Mouse (Mus musculus): ENCODE measurements around the gene Trmt61a.
A peak's percentile ranks its signal among the peaks of the same experiment; 100 is the strongest.

Trmt61a gene

DNA sequence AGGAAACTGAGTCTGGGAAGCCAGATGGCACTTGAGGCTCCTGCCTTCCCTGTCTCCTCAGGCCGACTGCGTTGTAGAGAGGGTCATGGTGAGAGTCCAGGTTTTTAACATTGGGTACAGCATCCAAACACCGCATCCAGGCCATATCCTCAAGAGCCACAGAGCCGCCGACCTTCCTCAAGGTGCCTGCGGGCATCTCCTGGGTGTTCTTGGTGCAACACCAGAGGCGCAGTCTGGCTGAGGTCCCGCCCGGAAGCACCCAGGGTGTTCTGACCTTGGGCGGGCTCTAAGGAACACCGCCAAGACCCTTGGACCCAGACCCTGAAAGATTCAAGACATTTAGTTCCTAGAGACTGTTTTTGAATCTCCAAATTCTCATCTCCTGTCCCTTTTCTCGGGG, 5.3 kb upstream of the Trmt61a start:
- DNase-seq (ENCODE audit: low spot score in 2 of 2), result no peak

DNA sequence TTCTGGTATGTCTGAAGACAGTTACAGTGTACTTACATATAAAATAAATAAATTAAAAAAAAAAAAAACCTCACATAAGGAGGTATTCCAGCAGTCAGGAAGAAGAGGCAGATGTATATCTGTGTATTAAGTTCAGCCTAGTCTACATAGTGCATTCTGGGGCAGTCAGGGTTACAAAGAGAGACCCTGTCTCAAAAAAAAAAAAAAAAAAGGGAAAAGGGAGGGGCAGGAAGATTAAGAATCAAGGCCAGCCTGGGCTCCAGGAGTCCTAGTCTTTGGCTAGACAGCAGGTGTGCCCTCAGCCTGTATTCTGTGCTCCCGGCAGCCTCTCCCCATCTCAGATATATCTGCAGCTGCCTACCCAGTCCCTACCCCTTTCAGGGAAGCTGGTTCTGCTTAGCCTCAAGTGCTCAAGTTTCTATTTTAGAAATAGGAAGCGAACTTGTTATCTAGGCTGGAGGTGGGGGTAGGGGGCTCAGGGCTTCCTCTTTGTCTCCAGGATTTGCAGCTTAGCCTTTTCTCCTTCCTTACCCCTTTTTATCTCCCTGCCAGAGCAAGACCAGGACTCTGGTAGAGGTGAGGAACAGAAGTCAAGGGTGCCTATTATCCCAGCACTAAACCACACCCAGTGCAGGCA, 2.9 kb upstream of the Trmt61a start:
- no peak for DNase-seq (ENCODE audit: low spot score in 2 of 2)

GRCm38 (mm10) chr12:111675797-111676580, 1.9 kb upstream of the Trmt61a start:
- DNase-seq (ENCODE audit: low spot score in 2 of 2), result no peak

DNA sequence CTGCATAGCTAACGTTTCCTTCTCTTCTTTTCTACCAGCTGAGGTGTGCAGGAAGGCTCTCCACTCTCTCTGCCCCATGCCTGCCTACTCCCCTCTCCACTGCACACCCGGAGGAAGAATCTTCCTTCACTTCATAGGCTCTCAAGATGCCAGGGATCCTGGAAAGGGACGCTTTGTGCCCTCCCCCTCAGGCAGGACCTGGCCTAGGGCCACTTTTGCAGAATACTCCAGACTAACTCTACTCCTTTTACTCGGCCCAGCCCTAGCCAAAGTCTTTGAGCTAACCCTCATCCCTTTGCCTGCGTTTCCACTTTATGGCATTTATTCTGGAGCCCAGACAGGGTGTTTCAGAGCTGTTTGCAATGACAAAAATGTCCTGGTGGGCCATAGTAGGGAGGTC, 484 bp upstream of the Trmt61a start:
- DNase-seq (ENCODE audit: low spot score in 2 of 2), result no peak

DNA sequence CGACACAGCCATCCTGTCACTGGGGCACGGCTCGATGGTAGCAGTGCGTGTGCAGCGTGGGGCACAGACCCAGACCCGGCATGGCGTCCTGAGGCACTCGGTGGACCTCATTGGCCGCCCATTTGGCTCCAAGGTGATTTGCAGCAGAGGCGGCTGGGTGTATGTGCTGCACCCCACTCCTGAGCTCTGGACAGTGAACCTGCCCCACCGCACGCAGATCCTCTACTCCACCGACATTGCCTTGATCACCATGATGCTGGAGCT, 697 bp downstream of the Trmt61a start:
- no peak for DNase-seq (ENCODE audit: low spot score in 2 of 2)

DNA sequence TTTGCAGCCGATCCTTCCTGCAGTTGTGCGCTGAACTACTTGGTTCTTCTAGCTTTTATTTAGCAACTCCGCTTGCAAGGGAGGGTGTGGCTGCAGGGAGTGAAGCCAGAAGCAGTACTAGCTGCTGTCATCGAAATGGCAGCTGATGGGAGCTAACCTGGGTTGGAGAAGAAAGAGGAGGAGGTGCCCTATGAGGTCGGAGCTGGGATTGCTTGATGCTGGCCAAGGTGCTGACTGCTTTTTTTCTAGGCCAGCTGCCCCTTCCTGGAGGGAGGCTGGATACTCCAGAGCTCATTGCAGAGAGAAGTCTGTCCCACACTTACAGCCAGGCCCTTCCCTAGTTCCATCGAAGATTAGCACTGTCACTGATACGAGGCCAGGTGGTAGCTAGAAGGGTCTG, 1.1 kb downstream of the Trmt61a start:
- DNase-seq (ENCODE audit: low spot score in 2 of 2), result no peak

- DNase-seq (ENCODE audit: low spot score in 2 of 2), result no peak
Measured at GRCm38 (mm10) chr12:111680661-111681060, 2.8 kb downstream of the Trmt61a start.

- DNase-seq (ENCODE audit: low spot score in 2 of 2), result no peak
Measured at GRCm38 (mm10) chr12:111681305-111681704, 3.4 kb downstream of the Trmt61a start.

DNA sequence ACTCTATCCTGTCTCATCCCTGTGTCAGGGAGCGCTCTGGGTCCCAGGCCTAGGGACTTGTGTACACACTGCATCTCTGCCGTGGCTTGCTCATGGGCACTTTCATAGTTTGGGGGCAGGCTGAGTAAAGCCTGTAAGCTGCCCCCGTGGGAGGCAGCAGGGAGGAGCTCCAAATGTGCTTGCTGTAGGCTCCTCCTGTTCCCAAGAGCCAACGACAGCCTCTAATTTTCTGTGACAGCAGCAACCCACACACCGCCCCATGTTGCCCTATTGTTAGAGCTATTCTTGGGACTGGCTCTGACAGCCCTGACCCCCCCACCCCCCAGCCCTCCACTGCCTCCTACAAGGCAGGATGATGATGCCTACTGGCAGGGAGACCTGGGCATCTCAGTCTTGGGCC, 4.1 kb downstream of the Trmt61a start:
- no peak for DNase-seq (ENCODE audit: low spot score in 2 of 2)

- DNase-seq (ENCODE audit: low spot score in 2 of 2), result no peak
Measured at GRCm38 (mm10) chr12:111682806-111683205, 4.9 kb downstream of the Trmt61a start.

DNA sequence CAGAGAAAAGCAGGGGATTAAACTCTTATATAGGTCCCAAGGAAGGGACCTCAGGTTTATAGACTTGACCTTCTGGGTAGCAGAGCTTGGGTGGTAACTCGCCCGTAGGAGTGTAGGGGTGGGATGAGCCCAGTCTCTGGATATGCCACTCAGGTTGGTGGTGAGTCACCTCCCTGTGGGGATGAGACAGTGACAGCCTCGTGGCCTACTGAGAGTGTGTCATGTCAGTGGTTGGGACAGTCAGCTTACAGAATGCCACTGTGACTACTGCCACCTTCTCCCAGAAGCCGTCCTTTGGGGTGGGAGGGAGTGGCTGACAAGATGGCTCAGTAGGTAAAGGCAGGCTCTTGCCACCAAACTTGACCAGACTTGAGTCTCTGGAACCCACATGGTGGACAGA, 8.5 kb downstream of the Trmt61a start:
- no peak for DNase-seq (ENCODE audit: low spot score in 2 of 2)

DNA sequence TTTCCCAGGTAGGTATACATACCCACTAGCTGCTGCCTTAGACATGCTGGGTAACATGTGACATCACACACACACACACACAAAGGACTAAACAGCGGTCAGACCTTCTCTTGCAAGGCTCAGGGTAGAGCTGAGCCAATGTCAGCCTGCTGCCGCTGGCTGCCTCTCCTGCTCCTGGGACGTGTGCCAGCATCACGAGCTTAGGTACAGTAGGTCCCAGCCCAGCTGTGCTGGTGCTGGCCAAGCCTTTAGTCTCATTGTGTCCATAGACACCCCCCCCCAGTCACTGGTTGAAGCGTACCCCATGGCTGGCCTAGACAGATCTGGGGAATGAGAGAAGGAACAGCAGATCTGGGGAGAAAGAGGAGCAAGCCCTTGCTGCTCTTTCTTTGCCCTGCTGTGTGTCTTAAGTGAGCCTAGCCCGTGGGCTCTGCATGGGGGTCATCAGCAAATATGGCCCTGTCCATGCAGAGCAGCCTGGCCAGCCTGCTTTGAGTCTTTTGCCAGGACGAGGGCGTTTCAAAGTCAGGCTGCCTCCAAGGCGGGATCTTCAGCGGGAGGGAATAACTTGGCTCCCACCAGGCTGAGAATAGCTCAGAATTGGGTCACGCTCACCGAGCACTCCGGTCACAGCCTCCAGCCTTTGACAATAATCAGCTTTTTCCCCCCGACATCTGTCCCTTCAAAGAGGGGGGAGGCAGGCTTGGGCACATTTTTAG, 9.6 kb downstream of the Trmt61a start:
- DNase-seq (ENCODE audit: low spot score in 2 of 2), result no peak

DNA sequence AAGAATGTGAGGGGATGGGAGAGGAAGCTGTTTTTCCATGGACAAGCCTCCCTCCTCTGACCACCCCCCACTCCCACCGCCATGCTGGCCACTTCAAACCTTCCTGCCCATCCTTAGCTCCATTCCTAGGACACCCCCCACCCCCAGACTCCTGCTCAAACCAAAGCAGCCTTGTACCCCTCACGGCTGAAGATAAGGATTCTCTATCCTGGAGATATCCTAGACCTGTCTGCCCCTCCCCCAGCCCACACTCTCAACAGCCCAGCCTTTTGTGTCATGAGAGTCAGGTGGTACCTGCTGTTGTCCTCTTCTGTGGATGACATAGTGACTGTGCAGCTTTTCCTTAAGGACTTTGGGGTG, 10.1 kb downstream of the Trmt61a start:
- no peak for DNase-seq (ENCODE audit: low spot score in 2 of 2)

DNA sequence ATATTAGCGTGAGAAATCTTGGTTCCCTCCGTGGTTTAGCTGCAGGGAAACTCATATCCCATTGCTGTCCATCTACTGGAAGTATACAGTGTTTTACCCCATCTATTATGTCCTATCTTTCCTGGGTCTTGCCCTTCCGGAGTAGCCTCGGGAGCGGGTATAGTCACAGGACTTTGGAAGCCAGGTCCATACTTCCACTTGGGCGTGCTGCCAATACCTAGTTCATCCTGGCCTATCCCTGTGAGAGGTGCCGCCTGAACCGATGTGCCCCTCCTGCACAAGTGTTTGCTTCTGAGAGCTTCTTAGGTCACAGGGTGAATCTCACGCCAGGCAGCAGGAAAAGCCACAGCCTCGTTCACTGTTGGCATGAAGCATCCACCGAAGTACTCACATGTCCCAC, 11.5 kb downstream of the Trmt61a start:
- no peak for DNase-seq (ENCODE audit: low spot score in 2 of 2)

- DNase-seq (ENCODE audit: low spot score in 2 of 2), result peak; percentile 57 to 63
Measured at GRCm38 (mm10) chr12:111691346-111691872, 13.5 kb downstream of the Trmt61a start.

- DNase-seq (ENCODE audit: low spot score in 2 of 2), result no peak
Measured at GRCm38 (mm10) chr12:111692899-111693298, 15.0 kb downstream of the Trmt61a start.

GRCm38 (mm10) chr12:111693341-111694270, 15.7 kb downstream of the Trmt61a start:
- DNase-seq (ENCODE audit: low spot score in 2 of 2), result no peak

DNA sequence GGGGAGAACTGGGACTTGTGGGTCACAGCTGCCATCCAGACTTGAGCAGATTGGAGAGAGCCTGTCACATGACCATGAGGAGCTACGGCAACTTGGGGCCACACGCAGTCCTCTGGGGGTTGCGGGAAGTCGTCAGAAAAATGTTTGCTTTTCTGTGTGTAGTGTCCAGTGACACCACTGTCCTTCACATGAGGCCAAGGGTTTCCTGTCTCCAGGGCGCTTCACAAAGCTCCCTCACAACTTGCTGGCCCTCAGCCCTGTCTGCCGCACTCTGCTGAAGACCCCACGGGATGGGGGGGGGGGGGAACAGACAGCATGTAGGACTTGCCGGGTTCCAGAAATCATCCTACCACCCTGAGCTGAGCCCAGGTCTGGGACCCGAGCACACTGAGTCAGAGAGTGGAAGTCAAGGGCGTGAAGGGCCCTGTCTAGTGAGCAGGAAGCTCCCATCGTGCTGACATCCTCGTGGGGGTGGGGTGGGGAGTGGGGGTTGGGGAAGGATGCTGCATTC, 16.4 kb downstream of the Trmt61a start:
- no peak for DNase-seq (ENCODE audit: low spot score in 2 of 2)

DNA sequence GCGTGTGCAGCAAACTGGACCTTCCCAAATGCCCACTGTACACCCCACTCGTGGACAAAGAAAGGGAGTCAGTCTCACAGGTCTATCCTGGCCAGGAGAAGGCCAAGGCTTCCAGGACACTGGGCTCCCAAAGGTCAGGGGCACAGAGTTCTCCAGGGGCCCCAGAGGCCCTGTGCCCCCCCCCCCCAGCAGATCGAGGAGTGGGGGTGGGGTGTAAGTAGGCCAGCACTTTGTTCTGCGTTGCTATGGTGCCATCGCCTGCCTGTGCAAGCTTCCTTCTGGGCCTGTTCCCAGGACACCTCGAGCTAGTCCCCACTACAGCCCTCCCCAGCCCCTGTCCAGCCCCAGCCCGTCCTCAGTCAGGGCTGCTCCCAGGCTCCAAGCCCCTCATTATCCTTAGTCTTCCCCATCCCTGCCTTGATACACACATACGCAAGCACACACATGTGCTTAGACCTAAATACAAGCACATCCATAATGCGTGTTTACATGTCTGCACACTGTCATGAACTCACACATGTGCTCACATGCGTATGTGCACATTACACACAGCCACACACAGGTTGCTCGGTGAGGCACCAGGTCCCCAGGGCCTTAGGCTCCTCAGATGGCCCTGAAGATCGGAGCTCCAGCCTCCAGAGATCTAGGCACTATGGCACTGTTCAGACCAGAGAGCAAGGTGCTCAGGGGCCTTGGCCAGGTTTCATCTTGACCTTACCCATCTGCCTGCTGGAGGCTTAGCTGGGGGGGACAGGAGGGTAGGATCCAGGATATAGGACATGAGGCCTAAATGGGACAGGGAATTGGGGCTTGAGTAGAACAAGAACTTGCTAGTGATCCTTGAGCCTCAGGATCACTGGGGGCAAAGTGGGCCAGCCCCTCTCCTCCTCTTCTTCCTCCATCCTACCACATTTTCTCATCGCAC, 17.2 kb downstream of the Trmt61a start:
- DNase-seq (ENCODE audit: low spot score in 2 of 2), result no peak

DNA sequence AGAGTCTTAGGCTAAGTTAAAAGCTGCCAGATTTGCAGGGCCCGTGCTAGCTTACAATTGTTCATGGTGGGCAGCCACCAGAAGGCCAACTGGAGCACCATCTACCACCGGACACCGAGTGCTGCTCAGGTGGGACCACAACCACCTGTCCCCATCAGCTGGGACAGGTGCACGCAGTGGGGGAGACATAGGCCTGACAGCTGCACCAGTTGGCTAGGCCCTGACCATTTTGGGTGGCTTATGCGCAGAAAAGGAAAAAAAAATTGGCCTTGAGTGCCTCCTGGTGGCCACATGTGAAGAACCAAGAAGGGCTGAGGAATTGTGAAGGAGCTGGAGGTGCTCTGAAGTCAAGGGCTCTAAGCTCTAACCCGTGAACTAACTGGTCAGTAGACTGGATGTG, 18.3 kb downstream of the Trmt61a start:
- peak; percentile 62 to 75 for DNase-seq (ENCODE audit: low spot score in 2 of 2)

GRCm38 (mm10) chr12:111697708-111698107, 19.8 kb downstream of the Trmt61a start:
- DNase-seq (ENCODE audit: low spot score in 2 of 2), result no peak
